Mouse (Mus musculus) gastrocnemius, adult 8-10 months (tissue): ENCODE data around the gene Smarcd1. TPM values are rescaled to one million over a fixed set of nuclear protein-coding genes. Genes with fewer than 3 reads are reported as not detected.

Experiments used
- DNase-seq, 2 experiments: peaks; one replicate each; pipeline ENCODE4 v3.0.0; 2022; ENCODE audit warnings: low spot score in 2 of 2
- total RNA-seq, 4 experiments: library from RNA; stranded (reverse); gene quantifications; 2 replicates each; pipeline ENCODE4 v1.2.4; 2022

Gene Smarcd1
- total RNA-seq, 4 experiments from 2014 or later, result 4.8 to 9.4 (median 7.2) TPM

GRCm38 (mm10) chr15:99729056-99729783 lies 27.3 kb downstream of the Smarcd1 start:
- no peak for DNase-seq

GRCm38 (mm10) chr15:99731167-99731566 lies 29.2 kb downstream of the Smarcd1 start:
- no peak for DNase-seq

GRCm38 (mm10) chr15:99731678-99732077 lies 29.7 kb downstream of the Smarcd1 start:
- DNase-seq, result no peak

GRCm38 (mm10) chr15:99733186-99733585 lies 31.3 kb downstream of the Smarcd1 start:
- DNase-seq, result no peak

GRCm38 (mm10) chr15:99735631-99736030 lies 33.7 kb downstream of the Smarcd1 start:
- DNase-seq, result peak; percentile 100

GRCm38 (mm10) chr15:99736675-99737074 lies 34.7 kb downstream of the Smarcd1 start:
- DNase-seq, result no peak

- DNase-seq, result no peak
Observed at GRCm38 (mm10) chr15:99740229-99740628, 38.3 kb downstream of the Smarcd1 start.

- no peak for DNase-seq
Observed at GRCm38 (mm10) chr15:99754204-99754603, 52.3 kb downstream of the Smarcd1 start.

Other genes with a start within 250 kb of the Smarcd1 start
- gene Nckap5l, start 244.4 kb upstream of the Smarcd1 start, total RNA-seq, result 1 to 10 TPM; 1.5 to 2.2 (median 1.7) TPM
- gene Bcdin3d, start 227.4 kb upstream of the Smarcd1 start, total RNA-seq, result 1 to 10 TPM; 3.6 to 6.2 (median 4.5) TPM
- gene Faim2, start 174.0 kb upstream of the Smarcd1 start, total RNA-seq, result under 1 TPM in 3 of 4 experiments, not detected in 1; 0.13 to 0.21 (median 0.15) TPM
- not detected for gene Aqp2, start 123.1 kb upstream of the Smarcd1 start, total RNA-seq
- gene Aqp5, start 111.3 kb upstream of the Smarcd1 start, total RNA-seq, result not detected
- not detected for gene Aqp6, start 100.7 kb upstream of the Smarcd1 start, total RNA-seq
- 1 to 10 TPM in 2 of 4 experiments, under 1 TPM in 2; 0.31 to 2.4 (median 1.1) TPM for gene Racgap1, start 50.5 kb upstream of the Smarcd1 start, total RNA-seq
- gene Asic1, start 31.8 kb upstream of the Smarcd1 start, total RNA-seq, result not detected
- gene Gm17349, start 3.4 kb downstream of the Smarcd1 start, total RNA-seq, result 1 to 10 TPM in 1 of 4 experiments, not detected in 3; 1.3 TPM
- 100 to 1,000 TPM; 446 to 550 (median 458) TPM for gene Gpd1, start 15.4 kb downstream of the Smarcd1 start, total RNA-seq
- 100 to 1,000 TPM; 154 to 172 (median 162) TPM for gene Cox14, start 23.5 kb downstream of the Smarcd1 start, total RNA-seq
- 1 to 10 TPM; 3.1 to 4.9 (median 3.5) TPM for gene Cers5, start 70.8 kb downstream of the Smarcd1 start, total RNA-seq
- 1 to 10 TPM; 5.8 to 9.4 (median 6.5) TPM for gene Lima1, start 173.3 kb downstream of the Smarcd1 start, total RNA-seq